Mouse (Mus musculus): ENCODE results near the gene Diaph2.

GRCm38 (mm10) chrX:129770625-129771024, 21.1 kb downstream of the Diaph2 start:
- TF ChIP-seq POLR2A (IDR thresholded peaks at IDR 0.05; ENCODE audit: borderline replicate concordance, control insufficient read depth, low read depth, low read length) (no peak), CTCF (IDR thresholded peaks at IDR 0.05; ENCODE audit: control insufficient read depth, insufficient read depth, low read length) (no peak)

All from bone marrow, adult 2 months (tissue).